Mouse (Mus musculus): ENCODE results near the gene Iqgap2.

DNA sequence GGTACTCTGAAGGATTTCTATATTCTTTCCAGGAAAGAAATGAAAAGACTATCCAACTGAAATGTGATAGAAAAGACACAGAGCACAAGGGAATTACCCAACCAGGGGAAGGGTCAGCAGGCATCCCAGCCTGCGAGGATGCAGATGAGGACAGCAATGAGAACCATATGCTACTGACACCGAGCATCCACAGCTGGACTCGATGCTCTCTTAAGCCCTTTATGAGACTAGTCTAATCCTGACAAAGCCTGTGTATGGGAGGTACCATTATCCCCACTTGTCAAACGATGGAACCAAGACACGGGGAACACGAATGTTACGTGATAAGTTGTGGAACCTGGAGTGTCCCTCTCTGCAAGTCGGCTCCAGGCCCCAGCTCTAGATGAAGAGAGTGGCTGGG, 29.5 kb downstream of the Iqgap2 start:
- TF ChIP-seq GATA1 (IDR thresholded peaks at IDR 0.05; ENCODE audit: low read length) (no peak), TAL1 (IDR thresholded peaks at IDR 0.05; ENCODE audit: low read length) (no peak)
